Mouse (Mus musculus) spleen, postnatal 4 days (tissue): ENCODE measurements around the gene S100a6.
A peak's percentile ranks its signal among the peaks of the same experiment; 100 is the strongest.

ENCODE experiments used
- DNase-seq, 2 experiments: peaks; one replicate each; pipeline ENCODE4 v3.0.0; 2022; ENCODE audit warnings: low spot score in 2 of 2

Gene S100a6

GRCm38 (mm10) chr3:90626266-90627021 is 13.8 kb downstream of the S100a6 start:
- DNase-seq, result no peak

- DNase-seq, result no peak
These were observed 14.7 kb downstream of the S100a6 start for GRCm38 (mm10) chr3:90627366-90627765.

GRCm38 (mm10) chr3:90627807-90628206 is 15.1 kb downstream of the S100a6 start:
- DNase-seq, result no peak

GRCm38 (mm10) chr3:90629298-90629697 is 16.6 kb downstream of the S100a6 start:
- no peak for DNase-seq

- DNase-seq, result no peak
These were observed 19.3 kb downstream of the S100a6 start for GRCm38 (mm10) chr3:90631984-90632383.

- DNase-seq, result no peak
These were observed 26.0 kb downstream of the S100a6 start for GRCm38 (mm10) chr3:90638511-90639275.

- peak; percentile 51 to 81 for DNase-seq
These were observed 27.0 kb downstream of the S100a6 start for GRCm38 (mm10) chr3:90639511-90640154.

GRCm38 (mm10) chr3:90640981-90641380 is 28.3 kb downstream of the S100a6 start:
- DNase-seq, result no peak

- DNase-seq, result peak; percentile 46 to 82
These were observed 31.5 kb downstream of the S100a6 start for GRCm38 (mm10) chr3:90644220-90644619.

GRCm38 (mm10) chr3:90647291-90647690 is 34.6 kb downstream of the S100a6 start:
- no peak for DNase-seq

GRCm38 (mm10) chr3:90648981-90649380 is 36.3 kb downstream of the S100a6 start:
- DNase-seq, result no peak

- no peak for DNase-seq
These were observed 37.1 kb downstream of the S100a6 start for GRCm38 (mm10) chr3:90649832-90650231.

- DNase-seq, result peak; percentile 34 to 79
These were observed 40.3 kb downstream of the S100a6 start for GRCm38 (mm10) chr3:90652878-90653508.

- no peak for DNase-seq
These were observed 41.0 kb downstream of the S100a6 start, which contains the start of gene S100a7a for GRCm38 (mm10) chr3:90653717-90654116. TSS of gene S100a7a (plus strand) at chr3:90654017.

- peak; percentile 24 to 67 for DNase-seq
These were observed 44.7 kb downstream of the S100a6 start for GRCm38 (mm10) chr3:90657405-90657804.

GRCm38 (mm10) chr3:90659364-90660044 is 46.8 kb downstream of the S100a6 start:
- DNase-seq, result peak in 1 of 2 experiments; percentile 25

- no peak for DNase-seq
These were observed 51.5 kb downstream of the S100a6 start for GRCm38 (mm10) chr3:90664219-90664618.

GRCm38 (mm10) chr3:90668846-90669245 is 56.2 kb downstream of the S100a6 start, which contains the start of gene S100a8:
TSS of gene S100a8 (plus strand) at chr3:90668978.
- peak; percentile 71 to 82 for DNase-seq
